Mouse (Mus musculus): ENCODE results near the gene Rps21. TPM values are rescaled to one million over a fixed set of nuclear protein-coding genes. Genes with fewer than 3 reads are reported as not detected.

Gene Rps21
- polyA plus RNA-seq, 1 experiment, result 1,119 TPM

DNA sequence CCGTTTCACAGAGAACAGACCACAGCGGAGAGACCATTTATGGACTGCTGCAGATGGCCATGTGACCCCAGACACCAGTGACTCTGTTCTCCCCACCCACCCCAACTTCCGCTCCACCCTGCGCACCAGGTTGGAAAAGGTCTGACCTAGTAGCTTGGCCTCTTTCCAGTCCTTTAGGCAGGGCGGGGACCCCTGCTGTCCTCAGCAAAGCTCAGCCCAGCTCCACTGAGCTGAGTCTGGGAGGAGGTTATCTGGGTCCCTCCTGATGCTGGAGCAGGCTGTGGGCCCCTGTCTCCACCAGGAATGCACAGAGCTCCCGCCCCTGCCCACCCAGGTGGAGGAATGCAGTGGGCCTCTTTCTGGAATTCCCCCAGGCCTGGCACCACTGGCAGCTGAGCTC, 22.2 kb upstream of the Rps21 start:
- Histone ChIP-seq H3K27ac (ENCODE audit: insufficient read depth, low read depth, low read length) (no peak overlapping the region), H3K4me1 (ENCODE audit: control insufficient read depth, insufficient read depth, low read length) (no peaks in the 10 kb centered on the region), H3K4me3 (ENCODE audit: insufficient read depth, low read depth, low read length) (no peak overlapping the region)
- WGBS, result 64% methylated on average over 6 of the region's 6 CpGs
- TF ChIP-seq CTCF (IDR thresholded peaks at IDR 0.05; ENCODE audit: insufficient read depth, low read depth, low read length) (no peak), POLR2A (IDR thresholded peaks at IDR 0.05; ENCODE audit: insufficient read depth, low read depth, low read length) (no peak)

DNA sequence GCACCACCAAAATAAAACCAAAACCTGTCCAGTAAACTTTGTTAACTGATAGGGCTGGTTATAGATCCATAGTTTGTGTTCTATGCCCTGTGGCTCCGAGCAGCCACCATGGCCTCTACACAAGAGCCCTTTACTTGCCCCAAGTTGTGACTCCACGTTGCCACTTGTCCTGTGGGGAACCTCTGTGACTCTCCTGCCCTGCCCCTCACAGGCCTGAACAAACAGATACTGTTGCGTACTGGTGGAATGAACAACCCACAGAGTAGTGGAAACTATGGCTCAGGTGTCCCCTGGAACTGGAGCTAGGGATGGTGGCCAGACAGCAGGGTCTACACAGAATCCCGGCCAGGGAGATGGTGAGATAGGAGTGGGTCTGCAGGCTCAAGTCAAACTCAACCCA, 21.4 kb upstream of the Rps21 start:
- Histone ChIP-seq H3K4me1 (ENCODE audit: control insufficient read depth, insufficient read depth, low read length) (no peaks in the 10 kb centered on the region), H3K27ac (ENCODE audit: insufficient read depth, low read depth, low read length) (no peak overlapping the region), H3K4me3 (ENCODE audit: insufficient read depth, low read depth, low read length) (no peak overlapping the region)
- WGBS, result 95% methylated on average over 4 of the region's 4 CpGs
- TF ChIP-seq CTCF (IDR thresholded peaks at IDR 0.05; ENCODE audit: insufficient read depth, low read depth, low read length) (no peak), POLR2A (IDR thresholded peaks at IDR 0.05; ENCODE audit: insufficient read depth, low read depth, low read length) (no peak)

DNA sequence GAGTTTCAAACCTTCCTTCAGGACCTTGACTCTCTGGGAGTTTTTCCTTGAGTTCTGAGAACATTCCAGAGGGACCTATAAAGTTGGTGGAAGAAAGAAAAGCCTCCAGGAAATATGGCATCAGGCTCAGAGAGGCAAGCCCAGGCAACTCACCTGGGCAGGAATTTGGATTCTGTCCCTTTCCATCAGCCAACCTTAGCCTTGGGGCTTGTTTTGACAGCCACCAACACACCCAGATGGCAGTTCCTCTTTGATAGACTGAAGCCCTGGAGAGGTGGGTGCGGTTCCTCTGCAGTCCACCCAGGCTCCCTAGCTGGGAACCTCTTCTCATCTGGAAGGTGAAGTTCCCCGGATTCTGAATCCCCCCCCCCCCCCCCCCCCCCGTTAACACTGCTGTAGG, 20.7 kb upstream of the Rps21 start:
- Histone ChIP-seq H3K27ac (ENCODE audit: insufficient read depth, low read depth, low read length) (no peak overlapping the region), H3K4me1 (ENCODE audit: control insufficient read depth, insufficient read depth, low read length) (no peaks in the 10 kb centered on the region), H3K4me3 (ENCODE audit: insufficient read depth, low read depth, low read length) (no peak overlapping the region)
- no peak for TF ChIP-seq CTCF (IDR thresholded peaks at IDR 0.05; ENCODE audit: insufficient read depth, low read depth, low read length)
- no peak for TF ChIP-seq POLR2A (IDR thresholded peaks at IDR 0.05; ENCODE audit: insufficient read depth, low read depth, low read length)
- 42% methylated on average over 3 of the region's 3 CpGs for WGBS

DNA sequence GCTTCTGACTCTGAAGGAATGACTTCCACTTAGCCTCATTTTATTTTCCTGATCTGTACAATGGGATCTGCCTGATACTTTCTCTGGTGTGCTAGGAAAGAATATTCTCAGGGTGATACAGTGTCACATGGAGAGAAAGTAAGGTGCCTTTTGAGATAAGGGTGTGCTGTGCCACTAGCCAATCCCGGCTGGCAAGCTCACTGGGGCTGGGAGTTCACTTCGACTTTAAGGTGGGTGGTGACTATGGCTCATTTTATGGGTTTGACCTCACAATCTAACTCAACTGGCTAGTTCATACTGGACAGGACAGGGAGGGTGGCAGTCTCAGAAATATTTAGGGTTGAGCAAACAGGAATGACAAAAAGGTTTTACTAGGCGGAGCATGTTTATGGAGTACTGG, 20.2 kb upstream of the Rps21 start:
- 93% methylated on average over 3 of the region's 3 CpGs for WGBS
- Histone ChIP-seq H3K4me3 (ENCODE audit: insufficient read depth, low read depth, low read length) (no peak overlapping the region), H3K27ac (ENCODE audit: insufficient read depth, low read depth, low read length) (no peak overlapping the region), H3K4me1 (ENCODE audit: control insufficient read depth, insufficient read depth, low read length) (no peaks in the 10 kb centered on the region)
- TF ChIP-seq CTCF (IDR thresholded peaks at IDR 0.05; ENCODE audit: insufficient read depth, low read depth, low read length) (no peak), POLR2A (IDR thresholded peaks at IDR 0.05; ENCODE audit: insufficient read depth, low read depth, low read length) (no peak)

DNA sequence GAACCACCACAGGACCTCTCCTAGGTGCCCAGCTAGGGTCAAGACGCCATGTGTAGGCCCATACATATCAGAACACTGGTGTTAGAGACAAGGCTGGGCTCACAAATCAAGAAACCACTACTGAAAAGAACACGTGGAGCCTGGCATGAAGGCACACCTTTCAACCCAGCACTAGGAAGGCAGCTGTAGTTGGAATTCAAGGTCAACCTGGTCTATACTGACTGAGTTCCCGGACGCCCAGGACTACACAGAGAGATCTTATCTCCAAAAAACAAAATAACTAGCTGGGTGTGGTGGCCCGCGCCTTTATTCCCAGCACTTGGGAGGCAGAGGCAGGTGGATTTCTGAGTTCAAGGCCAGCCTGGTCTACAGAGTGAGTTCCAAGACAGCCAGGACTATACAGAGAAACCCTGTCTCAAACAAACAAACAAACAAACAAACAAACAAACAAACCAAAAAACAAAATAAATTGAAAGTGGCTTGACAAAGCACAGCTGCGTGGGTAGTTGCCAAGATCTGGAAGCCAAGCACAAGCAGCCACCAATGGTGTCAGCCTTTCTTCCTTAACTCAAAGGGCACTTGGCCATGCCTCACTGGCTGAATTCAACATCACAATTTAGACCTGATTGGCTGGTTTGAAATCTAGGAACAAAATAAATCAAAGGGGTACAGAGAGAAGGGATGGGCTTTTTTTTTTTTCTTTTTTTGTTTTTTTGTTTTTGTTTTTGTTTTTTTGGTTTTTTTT, 19.4 kb upstream of the Rps21 start:
- 93% methylated on average over 7 of the region's 7 CpGs for WGBS
- TF ChIP-seq POLR2A (IDR thresholded peaks at IDR 0.05; ENCODE audit: insufficient read depth, low read depth, low read length), result no peak
- TF ChIP-seq CTCF (IDR thresholded peaks at IDR 0.05; ENCODE audit: insufficient read depth, low read depth, low read length), result no peak
- no peak overlapping the region for H3K4me3 ChIP-seq (ENCODE audit: insufficient read depth, low read depth, low read length)
- no peaks in the 10 kb centered on the region for H3K4me1 ChIP-seq (ENCODE audit: control insufficient read depth, insufficient read depth, low read length)
- H3K27ac ChIP-seq (ENCODE audit: insufficient read depth, low read depth, low read length), result no peak overlapping the region

DNA sequence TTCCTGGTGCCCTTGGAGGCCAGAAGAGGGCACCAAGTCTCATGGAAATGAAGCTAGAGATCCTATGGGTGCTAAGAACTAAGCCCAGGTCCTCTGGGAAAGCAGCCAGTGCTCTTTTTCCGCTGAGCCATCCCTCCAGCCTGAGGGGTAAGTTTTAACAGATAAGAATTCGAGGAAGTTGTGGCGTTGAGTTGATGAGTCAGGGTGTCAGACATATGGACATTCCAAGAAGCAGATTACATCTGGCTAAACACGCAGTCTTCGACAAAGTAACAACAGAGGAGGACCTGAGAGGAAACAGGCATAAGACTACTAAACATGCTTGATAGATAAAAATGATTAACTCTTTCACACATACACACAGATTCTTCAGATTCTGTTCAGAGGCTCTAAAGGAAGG, 18.6 kb upstream of the Rps21 start:
- no peaks in the 10 kb centered on the region for H3K4me1 ChIP-seq (ENCODE audit: control insufficient read depth, insufficient read depth, low read length)

DNA sequence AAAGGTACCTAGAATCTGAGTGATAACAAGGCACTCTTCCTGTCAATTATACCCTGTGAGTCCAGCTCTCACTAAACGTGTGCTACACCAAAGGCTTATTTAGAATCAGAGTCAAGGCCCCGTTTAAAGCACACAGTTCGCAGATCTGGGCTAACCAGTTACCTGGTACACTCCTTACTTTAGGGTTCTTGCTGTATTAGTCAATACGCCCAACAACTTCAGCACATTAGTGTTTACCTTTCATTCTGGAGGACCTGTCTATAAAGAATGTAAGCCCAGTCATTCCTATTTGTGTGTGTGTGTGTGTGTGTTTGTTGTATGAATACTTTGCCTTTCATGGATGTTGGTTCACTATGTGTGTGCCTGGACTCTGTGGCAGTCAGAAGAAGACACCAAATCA, 14.1 kb upstream of the Rps21 start:
- 0 out of 2 replicates have a peak, but pooled peaks cover under 1% of the 10 kb centered on the region for H3K4me1 ChIP-seq (ENCODE audit: control insufficient read depth, insufficient read depth, low read length)
- TF ChIP-seq CTCF (IDR thresholded peaks at IDR 0.05; ENCODE audit: insufficient read depth, low read depth, low read length) (no peak), POLR2A (IDR thresholded peaks at IDR 0.05; ENCODE audit: insufficient read depth, low read depth, low read length) (no peak)
- no peak overlapping the region for H3K4me3 ChIP-seq (ENCODE audit: insufficient read depth, low read depth, low read length)
- no peak overlapping the region for H3K27ac ChIP-seq (ENCODE audit: insufficient read depth, low read depth, low read length)
- WGBS, result 91% methylated on average over 4 of the region's 4 CpGs

More for the DNA sequence above, 18.6 kb upstream of the Rps21 start:
- H3K4me3 ChIP-seq (ENCODE audit: insufficient read depth, low read depth, low read length), result no peak overlapping the region
- no peak for TF ChIP-seq CTCF (IDR thresholded peaks at IDR 0.05; ENCODE audit: insufficient read depth, low read depth, low read length)
- no peak for TF ChIP-seq POLR2A (IDR thresholded peaks at IDR 0.05; ENCODE audit: insufficient read depth, low read depth, low read length)
- H3K27ac ChIP-seq (ENCODE audit: insufficient read depth, low read depth, low read length), result no peak overlapping the region
- 88% methylated on average over 5 of the region's 5 CpGs for WGBS

DNA sequence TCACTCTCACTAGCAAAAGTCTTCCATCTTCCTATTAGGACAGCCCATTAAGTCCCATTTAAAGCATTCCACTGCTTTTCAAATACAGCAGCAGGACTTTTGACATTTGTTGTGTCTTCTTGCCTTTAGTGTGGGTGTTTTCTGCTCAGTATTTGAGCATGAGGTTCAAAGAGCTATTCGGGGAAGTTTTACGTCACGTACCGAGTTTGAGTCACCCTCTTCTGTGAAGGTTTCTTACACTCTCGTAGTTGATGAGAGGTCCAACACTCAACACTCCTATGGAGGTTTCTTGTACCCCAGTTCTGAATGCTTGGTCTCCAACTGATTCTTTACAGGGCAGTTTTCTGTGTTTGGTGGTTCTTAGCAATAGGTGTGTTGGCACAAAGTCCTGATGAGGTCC, 9.3 kb upstream of the Rps21 start:
- TF ChIP-seq CTCF (IDR thresholded peaks at IDR 0.05; ENCODE audit: insufficient read depth, low read depth, low read length) (no peak), POLR2A (IDR thresholded peaks at IDR 0.05; ENCODE audit: insufficient read depth, low read depth, low read length) (no peak)
- H3K27ac ChIP-seq (ENCODE audit: insufficient read depth, low read depth, low read length), result no peak overlapping the region
- H3K4me3 ChIP-seq (ENCODE audit: insufficient read depth, low read depth, low read length), result no peak overlapping the region
- WGBS, result 60% methylated on average over 5 of the region's 5 CpGs
- H3K4me1 ChIP-seq (ENCODE audit: control insufficient read depth, insufficient read depth, low read length), result peaks cover 8% of the 10 kb centered on the region

DNA sequence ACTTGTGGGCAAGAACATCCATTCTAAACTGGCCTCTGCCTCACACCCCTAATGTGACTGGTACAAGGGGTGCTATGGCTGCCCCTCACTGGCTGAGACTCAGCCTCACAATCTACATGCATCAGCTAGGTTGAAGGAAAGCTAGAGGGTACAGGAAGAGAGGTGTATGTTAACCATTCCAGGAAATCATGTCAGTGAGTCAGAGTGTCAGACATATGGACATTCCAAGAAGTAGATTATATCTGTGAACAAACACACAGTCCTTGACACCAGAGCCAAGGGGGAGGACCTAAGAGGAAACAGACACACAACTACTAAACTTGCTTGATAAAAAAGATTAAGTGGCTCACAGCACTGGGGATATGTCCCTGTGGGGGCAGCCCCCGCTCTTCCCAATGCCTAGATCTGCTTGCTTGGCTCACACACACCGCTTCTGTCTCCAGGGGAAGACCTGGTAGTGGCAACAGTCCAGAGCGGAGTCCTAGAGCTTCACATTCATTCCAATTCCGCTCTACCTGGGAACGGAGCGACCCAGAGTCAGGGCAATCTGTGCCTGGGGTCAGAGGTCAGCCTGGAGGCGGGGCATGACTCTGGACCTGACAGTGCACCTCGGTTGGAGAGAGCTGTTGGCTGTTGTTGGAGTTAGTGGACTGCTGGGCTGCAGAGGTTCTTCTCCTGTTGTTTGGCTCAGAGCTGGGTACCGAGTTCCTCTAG, 8.1 kb upstream of the Rps21 start:
- WGBS, result 74% methylated on average over 9 of the region's 9 CpGs
- peaks cover 8% of the 10 kb centered on the region for H3K4me1 ChIP-seq (ENCODE audit: control insufficient read depth, insufficient read depth, low read length)
- no peak overlapping the region for H3K27ac ChIP-seq (ENCODE audit: insufficient read depth, low read depth, low read length)

More for the DNA sequence above, 8.1 kb upstream of the Rps21 start:
- TF ChIP-seq CTCF (IDR thresholded peaks at IDR 0.05; ENCODE audit: insufficient read depth, low read depth, low read length) (no peak), POLR2A (IDR thresholded peaks at IDR 0.05; ENCODE audit: insufficient read depth, low read depth, low read length) (no peak)
- no peak overlapping the region for H3K4me3 ChIP-seq (ENCODE audit: insufficient read depth, low read depth, low read length)
